Mouse (Mus musculus): ENCODE data around the gene Pdia6. TPM values are rescaled to one million over a fixed set of nuclear protein-coding genes. Genes with fewer than 3 reads are reported as not detected.

The Pdia6 gene
- polyA plus RNA-seq (2015; fragmentation: Nextera tagmentation; extraction: Ambion mirVana) = 313 and 351 TPM in 2 replicates

- peak within 1 kb of the TSS; percentile 71 for H3K4me2 ChIP-seq
- peak within 1 kb of the TSS; percentile 80 for H3K9ac ChIP-seq
- peaks cover 16% of the 10 kb centered on the region for H3K36me3 ChIP-seq
- peak within 1 kb of the TSS; percentile 73 for H3K27ac ChIP-seq
- WGBS = 1% methylated on average over 45 of the region's 48 CpGs
- H3K27me3 ChIP-seq = no peaks in the 10 kb centered on the region
- peak within 1 kb of the TSS; percentile 71 for H3K4me3 ChIP-seq
- peak; percentile 99 for ATAC-seq (replicated peaks; ENCODE audit: insufficient number of reproducible peaks, insufficient read depth, low FRiP score, low read depth)
- H3K4me1 ChIP-seq (replicated peaks) = peaks cover 19% of the 10 kb centered on the region
- no peaks in the 10 kb centered on the region for H3K9me3 ChIP-seq (replicated peaks)
These were observed at the start of gene Pdia6 for GRCm38 (mm10) chr12:17265971-17266672. TSS of gene Pdia6 (plus strand) at chr12:17266545.

GRCm38 (mm10) chr12:17218390-17218789 is 48.0 kb upstream of the Pdia6 start:
- Histone ChIP-seq H3K4me1 (replicated peaks) (no peaks in the 10 kb centered on the region), H3K27me3 (no peaks in the 10 kb centered on the region), H3K36me3 (no peaks in the 10 kb centered on the region), H3K4me3 (no peak overlapping the region), H3K4me2 (no peak overlapping the region), H3K9ac (no peak overlapping the region), H3K9me3 (replicated peaks) (no peaks in the 10 kb centered on the region), H3K27ac (no peak overlapping the region)
- no peak for ATAC-seq (replicated peaks; ENCODE audit: insufficient number of reproducible peaks, insufficient read depth, low FRiP score, low read depth)
- WGBS = 62% methylated on average over 8 of the region's 8 CpGs

- Histone ChIP-seq H3K27ac (no peak overlapping the region), H3K27me3 (no peaks in the 10 kb centered on the region), H3K9me3 (replicated peaks) (no peaks in the 10 kb centered on the region), H3K4me3 (no peak overlapping the region), H3K36me3 (no peaks in the 10 kb centered on the region), H3K9ac (no peak overlapping the region), H3K4me1 (replicated peaks) (no peaks in the 10 kb centered on the region), H3K4me2 (no peak overlapping the region)
- WGBS = 60% methylated on average over 4 of the region's 4 CpGs
- ATAC-seq (replicated peaks; ENCODE audit: insufficient number of reproducible peaks, insufficient read depth, low FRiP score, low read depth) = no peak
These were observed 47.2 kb upstream of the Pdia6 start for GRCm38 (mm10) chr12:17219107-17219506.

- H3K4me1 ChIP-seq (replicated peaks) = no peaks in the 10 kb centered on the region
These were observed 45.7 kb upstream of the Pdia6 start for GRCm38 (mm10) chr12:17220631-17221030.

GRCm38 (mm10) chr12:17221891-17222428 is 44.4 kb upstream of the Pdia6 start:
- H3K27ac ChIP-seq = no peak overlapping the region
- H3K4me1 ChIP-seq (replicated peaks) = no peaks in the 10 kb centered on the region
- no peak overlapping the region for H3K9ac ChIP-seq
- H3K4me2 ChIP-seq = no peak overlapping the region
- no peak for ATAC-seq (replicated peaks; ENCODE audit: insufficient number of reproducible peaks, insufficient read depth, low FRiP score, low read depth)
- 38% methylated on average over 5 of the region's 5 CpGs for WGBS
- no peaks in the 10 kb centered on the region for H3K36me3 ChIP-seq
- H3K27me3 ChIP-seq = no peaks in the 10 kb centered on the region
- no peaks in the 10 kb centered on the region for H3K9me3 ChIP-seq (replicated peaks)
- H3K4me3 ChIP-seq = no peak overlapping the region

More at GRCm38 (mm10) chr12:17220631-17221030, 45.7 kb upstream of the Pdia6 start:
- Histone ChIP-seq H3K36me3 (no peaks in the 10 kb centered on the region), H3K4me2 (no peak overlapping the region), H3K9ac (no peak overlapping the region), H3K27me3 (no peaks in the 10 kb centered on the region), H3K27ac (no peak overlapping the region), H3K4me3 (no peak overlapping the region), H3K9me3 (replicated peaks) (no peaks in the 10 kb centered on the region)
- no peak for ATAC-seq (replicated peaks; ENCODE audit: insufficient number of reproducible peaks, insufficient read depth, low FRiP score, low read depth)
- WGBS = 59% methylated on average over 5 of the region's 5 CpGs

DNA sequence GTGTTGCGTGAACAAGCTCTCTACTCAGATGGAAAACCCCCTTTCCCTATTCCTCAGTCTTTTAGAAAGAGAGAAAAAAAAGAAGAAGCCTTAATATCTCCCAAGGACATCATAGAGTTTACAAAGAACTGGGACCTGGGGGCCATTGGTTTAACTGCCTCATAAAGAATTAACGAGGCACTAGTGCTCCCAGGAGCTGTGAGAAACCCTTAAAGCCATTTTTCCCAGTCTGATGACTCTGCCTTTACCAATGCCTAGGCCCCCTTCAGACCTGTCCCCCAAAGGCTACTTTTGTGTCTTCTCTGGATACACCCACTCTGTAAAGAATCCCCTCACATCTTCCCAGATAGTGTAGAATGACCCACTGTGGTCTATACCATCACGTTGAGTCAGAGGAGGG is 43.3 kb upstream of the Pdia6 start:
- WGBS = 62% methylated on average over 3 of the region's 3 CpGs
- H3K27me3 ChIP-seq = no peaks in the 10 kb centered on the region
- ATAC-seq (replicated peaks; ENCODE audit: insufficient number of reproducible peaks, insufficient read depth, low FRiP score, low read depth) = no peak
- no peaks in the 10 kb centered on the region for H3K36me3 ChIP-seq
- H3K27ac ChIP-seq = no peak overlapping the region
- no peaks in the 10 kb centered on the region for H3K9me3 ChIP-seq (replicated peaks)
- H3K9ac ChIP-seq = no peak overlapping the region
- H3K4me1 ChIP-seq (replicated peaks) = no peaks in the 10 kb centered on the region
- H3K4me3 ChIP-seq = no peak overlapping the region
- H3K4me2 ChIP-seq = no peak overlapping the region

DNA sequence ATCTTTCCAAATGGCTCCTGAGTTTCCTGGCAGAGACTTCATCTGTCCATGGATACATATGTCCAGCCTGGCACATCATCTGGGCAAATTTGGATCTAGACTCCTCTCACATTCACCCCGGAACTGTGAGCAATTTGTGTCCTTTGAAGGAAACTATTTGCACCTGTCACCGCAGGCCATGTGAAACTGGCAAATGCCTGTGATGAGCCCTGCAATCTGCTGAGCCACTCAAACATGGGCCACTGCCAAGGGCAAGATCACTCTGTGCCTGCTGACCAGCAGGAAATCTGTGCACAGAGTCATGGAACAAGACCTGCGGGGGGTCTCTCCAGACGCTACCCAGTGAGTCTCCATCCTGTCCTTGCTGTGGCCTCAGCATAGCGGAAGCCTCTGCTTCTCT is 41.3 kb upstream of the Pdia6 start:
- no peaks in the 10 kb centered on the region for H3K4me1 ChIP-seq (replicated peaks)
- H3K36me3 ChIP-seq = no peaks in the 10 kb centered on the region
- H3K4me3 ChIP-seq = no peak overlapping the region
- no peaks in the 10 kb centered on the region for H3K9me3 ChIP-seq (replicated peaks)
- WGBS = 65% methylated on average over 5 of the region's 5 CpGs
- no peak for ATAC-seq (replicated peaks; ENCODE audit: insufficient number of reproducible peaks, insufficient read depth, low FRiP score, low read depth)
- H3K27ac ChIP-seq = no peak overlapping the region
- H3K27me3 ChIP-seq = no peaks in the 10 kb centered on the region
- no peak overlapping the region for H3K4me2 ChIP-seq
- H3K9ac ChIP-seq = no peak overlapping the region

DNA sequence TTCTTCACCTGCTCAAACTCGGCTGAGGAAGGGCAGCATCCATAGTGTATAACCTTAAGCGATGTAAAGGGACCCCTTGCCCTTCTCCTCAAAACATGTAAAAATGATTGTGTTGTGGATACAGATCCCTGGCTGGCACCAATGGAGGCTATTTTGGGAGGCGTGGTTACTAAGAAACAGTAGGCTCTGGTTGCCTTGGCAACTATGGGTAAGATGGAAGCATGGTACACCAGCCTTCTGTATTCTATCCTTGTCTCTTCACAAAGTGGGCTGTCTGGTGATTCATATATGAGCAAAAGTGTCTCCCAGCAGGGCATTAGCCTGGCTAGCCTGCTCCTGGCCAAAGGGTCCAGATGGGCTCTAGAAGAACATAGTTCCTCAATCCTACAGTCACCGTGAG is 38.4 kb upstream of the Pdia6 start:
- H3K9me3 ChIP-seq (replicated peaks) = no peaks in the 10 kb centered on the region
- no peak overlapping the region for H3K9ac ChIP-seq
- H3K36me3 ChIP-seq = no peaks in the 10 kb centered on the region
- H3K4me2 ChIP-seq = no peak overlapping the region
- no peak overlapping the region for H3K4me3 ChIP-seq
- 77% methylated on average over 4 of the region's 4 CpGs for WGBS
- no peaks in the 10 kb centered on the region for H3K4me1 ChIP-seq (replicated peaks)
- no peak overlapping the region for H3K27ac ChIP-seq
- ATAC-seq (replicated peaks; ENCODE audit: insufficient number of reproducible peaks, insufficient read depth, low FRiP score, low read depth) = no peak
- no peaks in the 10 kb centered on the region for H3K27me3 ChIP-seq

- no peak overlapping the region for H3K27ac ChIP-seq
- no peaks in the 10 kb centered on the region for H3K4me1 ChIP-seq (replicated peaks)
- WGBS = 82% methylated on average over 5 of the region's 5 CpGs
- no peak overlapping the region for H3K9ac ChIP-seq
- H3K4me3 ChIP-seq = no peak overlapping the region
- no peaks in the 10 kb centered on the region for H3K27me3 ChIP-seq
- no peaks in the 10 kb centered on the region for H3K9me3 ChIP-seq (replicated peaks)
- no peak for ATAC-seq (replicated peaks; ENCODE audit: insufficient number of reproducible peaks, insufficient read depth, low FRiP score, low read depth)
- no peaks in the 10 kb centered on the region for H3K36me3 ChIP-seq
- H3K4me2 ChIP-seq = no peak overlapping the region
These were observed 35.8 kb upstream of the Pdia6 start for GRCm38 (mm10) chr12:17230581-17230980.

DNA sequence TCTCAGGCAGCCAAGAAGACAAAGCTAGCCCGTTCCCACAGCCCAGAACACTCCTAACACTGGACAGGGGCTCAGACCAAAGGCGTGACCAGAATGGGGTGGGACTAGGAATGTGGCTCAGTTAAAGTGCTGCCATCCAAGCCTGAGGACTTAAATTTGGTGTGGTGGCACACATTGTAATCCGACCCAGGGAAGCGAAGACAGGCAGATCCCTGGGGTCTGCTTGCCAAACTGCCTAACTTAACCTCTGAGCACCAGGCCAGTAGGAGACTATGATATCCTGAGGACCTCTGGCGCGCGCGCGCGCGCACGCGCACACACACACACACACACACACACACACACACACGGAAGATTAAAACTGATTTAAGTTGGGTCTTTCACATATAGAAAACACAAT is 34.8 kb upstream of the Pdia6 start:
- Histone ChIP-seq H3K27ac (no peak overlapping the region), H3K4me1 (replicated peaks) (no peaks in the 10 kb centered on the region), H3K36me3 (no peaks in the 10 kb centered on the region), H3K4me3 (no peak overlapping the region), H3K27me3 (no peaks in the 10 kb centered on the region; the same call in 1 of the 2 replicates), H3K4me2 (no peak overlapping the region), H3K9me3 (replicated peaks) (no peaks in the 10 kb centered on the region), H3K9ac (no peak overlapping the region)
- no peak for ATAC-seq (replicated peaks; ENCODE audit: insufficient number of reproducible peaks, insufficient read depth, low FRiP score, low read depth)
- 79% methylated on average over 14 of the region's 14 CpGs for WGBS

- Histone ChIP-seq H3K9ac (no peak overlapping the region), H3K9me3 (replicated peaks) (no peaks in the 10 kb centered on the region), H3K27ac (no peak overlapping the region), H3K27me3 (no peaks in the 10 kb centered on the region; the same call in 1 of the 2 replicates), H3K4me1 (replicated peaks) (no peaks in the 10 kb centered on the region), H3K4me2 (no peak overlapping the region), H3K36me3 (no peaks in the 10 kb centered on the region), H3K4me3 (no peak overlapping the region)
- ATAC-seq (replicated peaks; ENCODE audit: insufficient number of reproducible peaks, insufficient read depth, low FRiP score, low read depth) = no peak
- 46% methylated on average over 11 of the region's 11 CpGs for WGBS
These were observed 30.6 kb upstream of the Pdia6 start for GRCm38 (mm10) chr12:17235535-17236313.
